Mouse (Mus musculus): ENCODE measurements around the gene Adamts17. TPM values are rescaled to one million over a fixed set of nuclear protein-coding genes. Genes with fewer than 3 reads are reported as not detected.

Gene Adamts17
- polyA plus RNA-seq, 1 experiment from 2014 or later: 3.6 TPM

DNA sequence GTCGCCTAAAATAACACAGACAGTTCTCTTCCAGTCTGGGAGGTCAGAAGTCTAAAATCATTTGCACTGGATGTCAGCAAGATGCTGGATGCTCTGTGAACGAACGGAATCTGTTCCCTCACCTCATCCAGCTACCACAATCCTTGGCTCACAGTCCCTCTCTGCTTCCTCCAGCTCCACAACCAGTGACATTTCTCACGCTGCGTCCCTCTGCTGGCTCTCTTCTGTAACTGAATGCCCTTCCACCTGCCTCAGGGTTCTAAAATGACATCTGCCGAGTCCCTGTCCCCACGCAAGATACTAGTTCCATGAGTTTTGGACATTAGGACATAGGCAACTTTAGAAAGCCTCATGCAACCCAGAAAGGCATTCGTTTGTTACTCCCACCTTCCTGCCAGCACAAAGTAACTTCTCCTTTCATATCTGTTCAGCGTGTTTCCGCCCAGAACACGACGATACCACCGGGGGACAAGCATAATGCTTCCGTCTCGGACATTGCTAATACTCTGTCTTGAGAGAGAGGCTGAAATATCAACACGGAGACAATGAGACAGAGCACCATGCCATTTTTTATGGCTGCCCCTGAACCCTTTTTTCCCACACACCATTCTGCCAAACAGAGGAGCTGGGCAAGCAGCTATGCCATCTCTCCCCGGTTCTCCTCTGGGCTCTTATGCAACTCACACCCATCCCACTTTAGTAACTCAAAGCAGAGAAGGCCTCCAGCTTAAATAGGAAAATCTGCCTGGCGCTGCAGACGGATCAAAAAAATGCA lies 27.6 kb downstream of the Adamts17 start:
- no peaks in the 10 kb centered on the region for H3K27me3 ChIP-seq (ENCODE audit: insufficient read depth, low read length)
- H3K9me3 ChIP-seq (ENCODE audit: low read length): no peaks in the 10 kb centered on the region
- H3K36me3 ChIP-seq (ENCODE audit: insufficient read depth, low read length): no peaks in the 10 kb centered on the region
- H3K27ac ChIP-seq (ENCODE audit: low read length): peak overlapping the region; percentile 41
- no peak for ATAC-seq (ENCODE audit: low FRiP score, low TSS enrichment)
- no peak overlapping the region for H3K4me3 ChIP-seq (ENCODE audit: low read length)
- no peak overlapping the region for H3K4me2 ChIP-seq (replicated peaks; ENCODE audit: low read depth, low read length)
- WGBS: 64% methylated on average over 19 of the region's 19 CpGs
- no peak overlapping the region for H3K9ac ChIP-seq (replicated peaks; ENCODE audit: low read length)
- H3K4me1 ChIP-seq (ENCODE audit: insufficient read depth, low read length): peaks cover 38% of the 10 kb centered on the region

DNA sequence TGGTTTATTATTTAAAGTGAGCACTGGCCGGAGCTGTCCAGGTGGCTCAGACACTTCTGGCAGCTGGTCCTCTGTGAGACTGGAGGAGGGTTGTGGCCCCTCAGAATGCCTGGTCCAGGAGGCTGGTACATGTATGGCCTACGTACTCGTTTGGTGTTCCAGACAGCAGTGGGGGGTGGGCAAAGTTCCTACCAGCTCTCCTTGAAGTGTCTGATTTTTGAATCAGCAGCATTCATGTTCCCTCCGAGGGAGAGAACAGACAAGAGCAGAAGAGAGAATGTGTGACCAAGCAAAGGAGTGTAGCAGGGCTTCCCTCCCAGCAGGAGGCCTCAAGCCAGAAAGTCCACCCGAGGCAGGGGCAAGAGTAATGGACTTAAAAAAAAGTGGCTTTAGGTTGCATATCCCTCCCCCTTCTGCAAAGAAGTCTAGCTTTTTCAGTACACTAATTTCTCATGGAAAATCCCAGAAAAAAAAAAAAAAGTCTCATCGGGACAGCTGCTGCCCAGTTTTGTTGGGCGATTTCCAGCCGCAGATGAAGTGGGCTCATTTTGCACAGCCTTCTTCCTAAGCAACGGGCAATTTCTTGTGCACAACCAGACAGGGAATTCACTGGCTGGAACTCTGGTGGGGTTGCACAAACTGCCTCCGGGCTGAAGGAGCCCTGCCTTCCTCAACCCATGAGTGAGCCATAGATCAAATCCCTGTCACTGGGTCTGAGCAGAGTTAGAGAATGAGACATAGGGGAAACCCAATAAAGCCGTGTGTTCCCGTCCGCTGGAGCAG lies 28.4 kb downstream of the Adamts17 start:
- H3K9ac ChIP-seq (replicated peaks; ENCODE audit: low read length): no peak overlapping the region
- H3K27me3 ChIP-seq (ENCODE audit: insufficient read depth, low read length): no peaks in the 10 kb centered on the region
- H3K36me3 ChIP-seq (ENCODE audit: insufficient read depth, low read length): no peaks in the 10 kb centered on the region
- peaks cover 41% of the 10 kb centered on the region for H3K4me1 ChIP-seq (ENCODE audit: insufficient read depth, low read length)
- no peak overlapping the region for H3K4me3 ChIP-seq (ENCODE audit: low read length)
- H3K9me3 ChIP-seq (ENCODE audit: low read length): no peaks in the 10 kb centered on the region
- WGBS: 32% methylated on average over 13 of the region's 13 CpGs
- ATAC-seq (ENCODE audit: low FRiP score, low TSS enrichment): peak; percentile 79
- no peak overlapping the region for H3K4me2 ChIP-seq (replicated peaks; ENCODE audit: low read depth, low read length)
- peak overlapping the region; percentile 41 for H3K27ac ChIP-seq (ENCODE audit: low read length)

DNA sequence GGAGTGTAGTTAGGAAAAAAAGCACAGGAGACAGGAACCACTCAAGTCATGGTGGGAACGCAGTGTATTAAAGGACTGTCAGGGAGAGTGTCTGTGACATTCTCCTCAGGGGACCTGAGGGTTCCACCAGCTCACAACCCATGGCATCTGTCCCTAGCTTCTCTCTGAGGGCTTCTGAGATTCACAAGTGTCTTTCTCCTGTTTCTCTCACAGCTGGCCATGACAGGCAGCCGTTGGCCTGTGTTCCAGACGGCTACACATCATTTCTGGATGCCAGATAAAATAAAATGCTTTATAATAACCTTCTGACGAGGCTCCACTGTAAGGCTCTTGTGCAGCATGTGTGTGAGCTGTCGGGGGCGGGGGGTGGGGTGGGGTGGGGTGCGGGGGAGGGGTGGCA lies 32.0 kb downstream of the Adamts17 start:
- Histone ChIP-seq H3K4me1 (ENCODE audit: insufficient read depth, low read length) (peaks cover 39% of the 10 kb centered on the region), H3K9me3 (ENCODE audit: low read length) (no peaks in the 10 kb centered on the region), H3K27me3 (ENCODE audit: insufficient read depth, low read length) (no peaks in the 10 kb centered on the region), H3K4me2 (replicated peaks; ENCODE audit: low read depth, low read length) (no peak overlapping the region), H3K27ac (ENCODE audit: low read length) (peak overlapping the region; percentile 76), H3K4me3 (ENCODE audit: low read length) (no peak overlapping the region), H3K9ac (replicated peaks; ENCODE audit: low read length) (no peak overlapping the region), H3K36me3 (ENCODE audit: insufficient read depth, low read length) (no peaks in the 10 kb centered on the region)
- ATAC-seq (ENCODE audit: low FRiP score, low TSS enrichment): peak; percentile 43; the same call in 1 of the 2 replicates
- 48% methylated on average over 7 of the region's 7 CpGs for WGBS

DNA sequence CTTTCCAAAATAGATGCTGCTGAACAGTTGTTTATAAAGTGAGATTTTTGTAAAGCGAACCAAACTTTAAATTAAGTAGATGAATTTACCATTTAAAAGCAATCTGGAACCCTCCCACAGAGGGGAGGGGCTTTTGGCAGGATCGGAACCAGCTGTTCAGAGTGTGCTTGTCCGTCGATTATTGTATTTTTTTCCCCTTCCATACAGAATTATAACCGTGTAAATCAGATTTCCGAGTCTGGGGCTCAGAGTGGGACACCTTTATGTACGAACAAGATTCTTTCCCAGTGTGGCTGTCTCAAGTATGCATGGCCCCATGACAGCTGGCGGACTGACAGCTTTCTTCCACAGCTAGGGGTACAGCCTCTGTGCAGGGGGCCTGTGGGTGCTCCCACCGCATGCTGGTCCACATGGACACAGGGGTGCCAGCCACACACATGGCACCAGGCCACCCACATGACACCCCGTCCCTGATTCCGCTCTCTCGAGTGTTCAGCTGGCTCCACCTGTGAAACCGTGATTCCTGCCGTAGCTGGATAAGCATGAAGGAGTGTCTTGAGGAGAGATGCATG lies 32.5 kb downstream of the Adamts17 start:
- no peak overlapping the region for H3K4me3 ChIP-seq (ENCODE audit: low read length)
- 0 out of 2 replicates have a peak, but pooled peaks have one; percentile 14 for ATAC-seq (ENCODE audit: low FRiP score, low TSS enrichment)
- peaks cover 34% of the 10 kb centered on the region for H3K4me1 ChIP-seq (ENCODE audit: insufficient read depth, low read length)
- WGBS: 51% methylated on average over 14 of the region's 14 CpGs
- no peak overlapping the region for H3K4me2 ChIP-seq (replicated peaks; ENCODE audit: low read depth, low read length)
- H3K27me3 ChIP-seq (ENCODE audit: insufficient read depth, low read length): no peaks in the 10 kb centered on the region
- H3K9me3 ChIP-seq (ENCODE audit: low read length): no peaks in the 10 kb centered on the region
- H3K9ac ChIP-seq (replicated peaks; ENCODE audit: low read length): no peak overlapping the region
- peak overlapping the region; percentile 35; the same call in 1 of the 2 replicates for H3K27ac ChIP-seq (ENCODE audit: low read length)
- H3K36me3 ChIP-seq (ENCODE audit: insufficient read depth, low read length): no peaks in the 10 kb centered on the region

DNA sequence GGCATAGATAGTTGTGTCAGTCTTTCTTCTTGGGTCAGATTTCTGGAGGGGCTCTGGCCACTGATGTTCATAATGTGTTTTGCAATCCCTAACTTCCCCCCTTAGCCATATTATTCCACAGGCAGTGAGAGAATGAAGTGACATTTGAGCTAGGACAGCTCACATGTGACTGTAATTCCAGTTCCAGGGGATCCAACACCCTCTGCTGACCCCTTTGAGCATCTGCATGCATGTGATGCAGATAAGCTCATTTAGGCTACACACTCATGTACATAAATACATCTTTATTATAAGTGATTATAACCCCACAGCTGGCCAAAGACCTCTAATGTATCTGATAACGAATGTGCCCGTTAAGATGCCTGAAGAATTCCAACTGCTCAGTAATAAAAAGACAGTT lies 33.7 kb downstream of the Adamts17 start:
- Histone ChIP-seq H3K9ac (replicated peaks; ENCODE audit: low read length) (no peak overlapping the region), H3K4me2 (replicated peaks; ENCODE audit: low read depth, low read length) (no peak overlapping the region), H3K4me1 (ENCODE audit: insufficient read depth, low read length) (peaks cover 22% of the 10 kb centered on the region), H3K27me3 (ENCODE audit: insufficient read depth, low read length) (no peaks in the 10 kb centered on the region), H3K27ac (ENCODE audit: low read length) (no peak overlapping the region), H3K36me3 (ENCODE audit: insufficient read depth, low read length) (no peaks in the 10 kb centered on the region), H3K9me3 (ENCODE audit: low read length) (no peaks in the 10 kb centered on the region), H3K4me3 (ENCODE audit: low read length) (no peak overlapping the region)
- no peak for ATAC-seq (ENCODE audit: low FRiP score, low TSS enrichment)
- 67% methylated on average over 2 of the region's 2 CpGs for WGBS

DNA sequence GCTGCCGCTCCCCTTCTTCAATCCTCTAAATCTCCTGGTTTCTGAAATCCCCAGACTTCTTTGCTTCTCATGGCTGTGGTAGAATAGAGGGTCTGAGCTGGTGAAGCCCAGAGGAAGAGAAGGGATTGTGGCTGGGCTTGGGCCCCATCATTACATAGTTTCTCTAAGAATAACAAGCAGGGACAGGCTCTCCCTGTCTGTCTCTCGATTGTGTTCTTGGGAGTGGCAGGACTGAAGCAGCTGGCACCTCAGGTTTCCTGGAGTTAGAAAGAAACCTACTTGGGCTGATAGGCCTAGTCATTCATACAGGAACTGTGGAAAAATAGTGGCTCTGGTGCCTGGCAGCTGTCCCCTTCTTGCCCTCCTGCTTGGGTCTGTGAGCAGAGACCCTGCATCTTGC lies 51.9 kb downstream of the Adamts17 start:
- Histone ChIP-seq H3K27me3 (ENCODE audit: insufficient read depth, low read length) (no peaks in the 10 kb centered on the region), H3K4me1 (ENCODE audit: insufficient read depth, low read length) (no peaks in the 10 kb centered on the region), H3K9me3 (ENCODE audit: low read length) (no peaks in the 10 kb centered on the region), H3K4me2 (replicated peaks; ENCODE audit: low read depth, low read length) (no peak overlapping the region), H3K27ac (ENCODE audit: low read length) (no peak overlapping the region), H3K36me3 (ENCODE audit: insufficient read depth, low read length) (no peaks in the 10 kb centered on the region), H3K9ac (replicated peaks; ENCODE audit: low read length) (no peak overlapping the region), H3K4me3 (ENCODE audit: low read length) (no peak overlapping the region)
- ATAC-seq (ENCODE audit: low FRiP score, low TSS enrichment): no peak
- 50% methylated on average over 2 of the region's 2 CpGs for WGBS

DNA sequence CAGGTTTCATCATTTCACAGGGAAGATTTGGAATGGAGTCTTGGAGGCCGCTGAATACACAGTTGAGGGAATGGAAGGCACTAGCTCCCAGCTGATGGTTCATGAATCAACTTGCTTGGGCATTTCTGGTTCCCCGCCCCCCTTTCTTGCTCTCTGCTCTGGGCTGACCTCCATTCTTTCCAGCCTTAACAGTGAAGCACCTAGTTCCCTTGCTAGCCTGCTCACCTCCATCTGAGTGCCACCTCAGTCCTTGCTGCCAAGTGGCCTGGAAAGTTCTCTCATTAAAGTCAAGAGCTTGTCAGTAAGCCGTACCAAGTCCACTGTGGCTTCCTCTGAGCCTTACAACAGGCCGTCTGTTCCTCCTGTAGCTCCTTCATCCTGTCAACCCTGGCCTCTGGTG lies 52.6 kb downstream of the Adamts17 start:
- 74% methylated on average over 4 of the region's 4 CpGs for WGBS
- ATAC-seq (ENCODE audit: low FRiP score, low TSS enrichment): no peak
- H3K4me3 ChIP-seq (ENCODE audit: low read length): no peak overlapping the region

DNA sequence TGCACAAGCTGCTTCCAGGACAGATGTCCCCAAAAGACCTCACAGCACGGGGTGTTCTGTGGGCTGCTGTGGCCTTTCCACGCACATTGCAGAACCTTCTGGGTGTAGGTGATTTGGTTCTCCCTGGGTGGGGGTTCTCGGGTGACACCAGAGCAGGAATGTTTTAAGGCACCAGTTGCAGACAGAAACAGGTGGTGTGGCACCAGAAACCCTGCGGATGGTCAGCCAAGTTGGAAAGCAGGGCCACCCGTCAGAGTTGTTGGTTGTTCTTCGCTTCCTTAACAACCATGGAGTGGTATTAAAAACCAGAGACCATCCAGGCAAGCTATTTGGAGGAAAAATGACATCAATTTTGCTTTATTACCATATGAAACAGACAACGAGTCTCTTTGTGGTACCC lies 62.8 kb downstream of the Adamts17 start:
- no peaks in the 10 kb centered on the region for H3K27me3 ChIP-seq (ENCODE audit: insufficient read depth, low read length)
- no peak overlapping the region for H3K9ac ChIP-seq (replicated peaks; ENCODE audit: low read length)
- no peak for ATAC-seq (ENCODE audit: low FRiP score, low TSS enrichment)
- no peak overlapping the region for H3K4me3 ChIP-seq (ENCODE audit: low read length)
- H3K36me3 ChIP-seq (ENCODE audit: insufficient read depth, low read length): no peaks in the 10 kb centered on the region
- 0 out of 2 replicates have a peak, but pooled peaks cover 4% of the 10 kb centered on the region for H3K4me1 ChIP-seq (ENCODE audit: insufficient read depth, low read length)
- no peaks in the 10 kb centered on the region for H3K9me3 ChIP-seq (ENCODE audit: low read length)
- H3K27ac ChIP-seq (ENCODE audit: low read length): no peak overlapping the region
- WGBS: 85% methylated on average over 7 of the region's 7 CpGs
- H3K4me2 ChIP-seq (replicated peaks; ENCODE audit: low read depth, low read length): no peak overlapping the region

More for the DNA sequence above, 52.6 kb downstream of the Adamts17 start:
- Histone ChIP-seq H3K9ac (replicated peaks; ENCODE audit: low read length) (no peak overlapping the region), H3K27me3 (ENCODE audit: insufficient read depth, low read length) (no peaks in the 10 kb centered on the region), H3K27ac (ENCODE audit: low read length) (no peak overlapping the region), H3K36me3 (ENCODE audit: insufficient read depth, low read length) (no peaks in the 10 kb centered on the region), H3K4me1 (ENCODE audit: insufficient read depth, low read length) (no peaks in the 10 kb centered on the region), H3K9me3 (ENCODE audit: low read length) (no peaks in the 10 kb centered on the region), H3K4me2 (replicated peaks; ENCODE audit: low read depth, low read length) (no peak overlapping the region)

DNA sequence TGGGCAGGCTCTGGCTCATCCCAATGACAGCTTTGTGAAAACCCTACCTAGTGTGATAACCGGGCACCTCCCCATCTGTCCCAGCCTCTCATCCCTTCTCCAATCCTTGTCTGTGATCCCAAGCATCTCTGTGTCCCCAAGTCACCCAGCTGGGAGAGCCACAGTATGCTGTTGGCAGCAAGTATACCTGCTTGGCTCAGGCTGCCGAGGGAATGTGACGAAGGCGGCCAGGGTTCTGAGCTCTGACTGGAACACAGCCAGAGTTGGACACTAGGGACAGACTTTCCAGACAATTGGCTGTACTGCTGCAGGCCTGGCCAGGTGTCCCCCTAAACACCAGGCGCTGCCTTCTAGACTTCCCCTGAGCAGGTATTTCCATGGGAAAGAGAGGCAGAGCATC lies 63.5 kb downstream of the Adamts17 start:
- H3K9me3 ChIP-seq (ENCODE audit: low read length): no peaks in the 10 kb centered on the region
- 63% methylated on average over 5 of the region's 5 CpGs for WGBS
- no peak overlapping the region for H3K27ac ChIP-seq (ENCODE audit: low read length)
- no peaks in the 10 kb centered on the region for H3K27me3 ChIP-seq (ENCODE audit: insufficient read depth, low read length)
- no peak overlapping the region for H3K4me3 ChIP-seq (ENCODE audit: low read length)
- H3K36me3 ChIP-seq (ENCODE audit: insufficient read depth, low read length): no peaks in the 10 kb centered on the region
- no peak overlapping the region for H3K4me2 ChIP-seq (replicated peaks; ENCODE audit: low read depth, low read length)
- no peak overlapping the region for H3K9ac ChIP-seq (replicated peaks; ENCODE audit: low read length)
- ATAC-seq (ENCODE audit: low FRiP score, low TSS enrichment): no peak
- 0 out of 2 replicates have a peak, but pooled peaks cover 4% of the 10 kb centered on the region for H3K4me1 ChIP-seq (ENCODE audit: insufficient read depth, low read length)
